Mouse (Mus musculus): ENCODE results near the gene Rasa4. TPM values are rescaled to one million over a fixed set of nuclear protein-coding genes. Genes with fewer than 3 reads are reported as not detected.
A peak's percentile ranks its signal among the peaks of the same experiment; 100 is the strongest.
"Not testable (repeated sequence)": the region's sequence is repeated elsewhere in the genome, so short reads cannot be mapped to it uniquely, and the experiment has no call there.

Gene Rasa4
- total and polyA plus RNA-seq, 2 experiments from 2014 or later, result 19.2 to 27.0 TPM

DNA sequence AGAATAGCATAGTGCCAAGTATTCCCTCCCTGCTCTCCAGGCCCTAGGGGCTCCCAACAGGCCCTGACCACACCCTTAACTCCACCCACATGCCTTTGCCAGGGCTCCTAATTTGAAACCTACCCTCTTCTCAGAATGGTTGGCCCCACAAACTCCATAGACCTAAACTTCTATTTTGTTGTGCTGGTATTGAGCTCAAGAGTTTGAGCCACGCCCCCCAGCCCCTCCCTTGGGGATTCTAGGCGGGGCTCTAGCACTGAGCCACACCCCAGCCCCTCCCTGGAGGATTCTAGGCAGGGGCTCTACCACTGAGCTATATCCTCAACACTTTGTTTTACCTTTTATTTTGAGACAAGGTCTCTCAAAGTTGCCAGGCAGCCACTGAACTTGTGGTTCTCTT lies 42.5 kb upstream of the Rasa4 start:
- 33% methylated on average over 2 of the region's 2 CpGs for WGBS
- no peak for TF ChIP-seq CTCF (IDR thresholded peaks at IDR 0.05; ENCODE audit: low read depth)
- ATAC-seq (no peak), DNase-seq (ENCODE audit: low spot score) (no peak)
- H3K36me3 ChIP-seq (ENCODE audit: insufficient read depth, low read length), result no peaks in the 10 kb centered on the region
- H3K4me1 ChIP-seq (ENCODE audit: insufficient read depth, low read length), result no peaks in the 10 kb centered on the region
- no peak overlapping the region for H3K4me2 ChIP-seq (ENCODE audit: low read depth, low read length)
- H3K27ac ChIP-seq, result no peak overlapping the region
- H3K9me3 ChIP-seq (ENCODE audit: low read length), result no peaks in the 10 kb centered on the region
- H3K27me3 ChIP-seq (ENCODE audit: insufficient read depth, low read length), result no peaks in the 10 kb centered on the region
- H3K9ac ChIP-seq (replicated peaks; ENCODE audit: low read length), result no peak overlapping the region
- H3K4me3 ChIP-seq (ENCODE audit: low read length), result no peak overlapping the region

DNA sequence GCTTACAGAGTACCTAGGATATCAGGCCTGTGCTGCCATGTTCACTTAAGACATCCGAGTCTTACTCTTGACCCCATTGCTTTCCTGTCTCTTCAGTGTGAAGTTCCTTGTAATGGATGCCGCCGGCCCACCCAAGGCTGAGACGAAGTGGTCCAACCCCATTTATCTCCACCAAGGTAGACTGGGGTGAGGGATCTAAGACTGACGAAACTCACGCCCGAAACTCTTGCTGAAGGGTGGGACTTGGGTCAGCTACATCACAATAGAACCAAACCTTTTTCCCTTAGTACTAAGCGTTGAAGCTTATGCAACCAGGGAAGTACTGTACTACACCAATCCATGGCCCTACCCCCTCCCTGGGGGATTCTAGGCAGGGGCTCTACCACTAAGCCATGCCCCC lies 42.0 kb upstream of the Rasa4 start:
- no peak for ATAC-seq
- no peak overlapping the region for H3K4me3 ChIP-seq (ENCODE audit: low read length)
- H3K27ac ChIP-seq, result no peak overlapping the region
- no peak overlapping the region for H3K4me2 ChIP-seq (ENCODE audit: low read depth, low read length)
- TF ChIP-seq CTCF (IDR thresholded peaks at IDR 0.05; ENCODE audit: low read depth), result no peak
- H3K27me3 ChIP-seq (ENCODE audit: insufficient read depth, low read length), result no peaks in the 10 kb centered on the region
- no peaks in the 10 kb centered on the region for H3K4me1 ChIP-seq (ENCODE audit: insufficient read depth, low read length)
- WGBS, result 94% methylated on average over 8 of the region's 8 CpGs
- no peak for DNase-seq (ENCODE audit: low spot score)
- H3K9me3 ChIP-seq (ENCODE audit: low read length), result no peaks in the 10 kb centered on the region
- no peak overlapping the region for H3K9ac ChIP-seq (replicated peaks; ENCODE audit: low read length)
- H3K36me3 ChIP-seq (ENCODE audit: insufficient read depth, low read length), result no peaks in the 10 kb centered on the region

DNA sequence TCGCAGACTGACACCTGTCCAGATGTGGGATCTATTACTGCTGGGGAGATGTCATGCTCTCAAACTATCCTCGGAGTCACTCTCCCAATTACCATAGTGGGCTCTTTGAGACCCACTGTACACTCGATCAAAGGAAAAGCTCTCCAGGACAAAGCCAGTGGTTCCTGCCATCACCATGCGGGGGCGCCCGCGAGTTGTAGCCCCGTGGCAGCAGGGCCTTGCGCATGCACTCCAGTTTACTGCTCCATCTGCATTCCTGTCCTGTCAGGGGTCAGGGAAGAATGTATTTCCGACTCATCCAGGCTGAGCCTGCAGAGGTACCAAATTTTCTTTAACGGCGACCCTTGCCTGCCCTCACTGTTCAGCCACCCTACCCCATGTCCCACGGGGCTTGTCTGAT lies 38.9 kb upstream of the Rasa4 start:
- Histone ChIP-seq H3K9me3 (ENCODE audit: low read length) (no peaks in the 10 kb centered on the region), H3K9ac (replicated peaks; ENCODE audit: low read length) (no peak overlapping the region), H3K4me3 (ENCODE audit: low read length) (no peak overlapping the region), H3K27ac (no peak overlapping the region), H3K27me3 (ENCODE audit: insufficient read depth, low read length) (no peaks in the 10 kb centered on the region), H3K4me1 (ENCODE audit: insufficient read depth, low read length) (no peaks in the 10 kb centered on the region), H3K36me3 (ENCODE audit: insufficient read depth, low read length) (no peaks in the 10 kb centered on the region), H3K4me2 (ENCODE audit: low read depth, low read length) (no peak overlapping the region)
- peak; percentile 32 for TF ChIP-seq CTCF (IDR thresholded peaks at IDR 0.05; ENCODE audit: low read depth)
- 76% methylated on average over 13 of the region's 13 CpGs for WGBS
- ATAC-seq (no peak), DNase-seq (ENCODE audit: low spot score) (no peak)

DNA sequence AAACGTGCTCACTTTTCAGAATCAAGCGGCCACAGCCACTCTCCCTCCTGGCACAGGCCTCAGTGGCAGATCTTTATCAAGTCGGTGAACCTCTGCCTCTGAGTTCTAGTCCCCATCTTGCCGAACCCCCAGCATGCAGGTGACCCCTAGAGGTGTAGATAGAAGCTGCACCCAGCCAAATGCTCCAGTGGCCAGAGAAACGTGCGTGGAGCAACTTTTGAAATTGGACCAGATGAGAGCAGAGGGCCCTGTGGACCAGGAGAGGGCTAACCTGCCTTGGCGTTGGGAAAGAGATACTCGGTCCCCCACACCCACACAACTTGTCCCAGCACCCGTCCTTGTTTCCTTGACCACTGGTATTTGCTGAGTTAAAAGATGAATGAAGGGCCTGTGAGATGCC lies 38.3 kb upstream of the Rasa4 start:
- no peak overlapping the region for H3K9ac ChIP-seq (replicated peaks; ENCODE audit: low read length)
- WGBS, result 42% methylated on average over 9 of the region's 9 CpGs
- peak; percentile 41 for TF ChIP-seq CTCF (IDR thresholded peaks at IDR 0.05; ENCODE audit: low read depth)
- ATAC-seq (no peak), DNase-seq (ENCODE audit: low spot score) (no peak)
- no peak overlapping the region for H3K4me3 ChIP-seq (ENCODE audit: low read length)
- H3K27ac ChIP-seq, result no peak overlapping the region
- H3K36me3 ChIP-seq (ENCODE audit: insufficient read depth, low read length), result no peaks in the 10 kb centered on the region
- H3K27me3 ChIP-seq (ENCODE audit: insufficient read depth, low read length), result no peaks in the 10 kb centered on the region
- H3K4me1 ChIP-seq (ENCODE audit: insufficient read depth, low read length), result no peaks in the 10 kb centered on the region
- H3K9me3 ChIP-seq (ENCODE audit: low read length), result no peaks in the 10 kb centered on the region
- H3K4me2 ChIP-seq (ENCODE audit: low read depth, low read length), result no peak overlapping the region

DNA sequence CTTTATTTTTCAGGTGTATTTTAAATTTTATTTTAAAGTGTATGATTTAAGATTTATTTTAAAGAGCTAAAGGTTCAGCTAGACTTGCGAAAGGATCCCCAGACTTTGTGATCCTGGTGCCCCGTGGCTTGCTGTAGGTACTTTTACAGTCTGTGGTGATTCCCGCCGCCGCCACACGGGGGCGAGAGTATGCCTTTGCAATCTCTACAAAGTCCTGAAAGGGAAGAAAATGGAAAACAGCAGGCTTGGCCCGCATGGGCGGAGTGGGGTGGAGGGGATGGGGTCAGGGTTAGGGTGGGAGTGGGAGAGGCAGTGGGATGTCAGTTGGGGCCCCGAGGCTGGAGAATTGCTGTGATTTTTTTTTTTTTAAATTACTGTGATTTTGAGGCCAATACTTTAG lies 37.7 kb upstream of the Rasa4 start:
- WGBS, result 3% methylated on average over 10 of the region's 10 CpGs
- no peaks in the 10 kb centered on the region for H3K27me3 ChIP-seq (ENCODE audit: insufficient read depth, low read length)
- H3K4me3 ChIP-seq (ENCODE audit: low read length), result no peak overlapping the region
- no peaks in the 10 kb centered on the region for H3K9me3 ChIP-seq (ENCODE audit: low read length)
- peak; percentile 88 for TF ChIP-seq CTCF (IDR thresholded peaks at IDR 0.05; ENCODE audit: low read depth)
- ATAC-seq (peak; percentile 49; the same call in 1 of the 2 replicates), DNase-seq (ENCODE audit: low spot score) (peak; percentile 90)
- H3K9ac ChIP-seq (replicated peaks; ENCODE audit: low read length), result no peak overlapping the region
- H3K4me1 ChIP-seq (ENCODE audit: insufficient read depth, low read length), result no peaks in the 10 kb centered on the region
- H3K4me2 ChIP-seq (ENCODE audit: low read depth, low read length), result no peak overlapping the region
- H3K27ac ChIP-seq, result no peak overlapping the region
- H3K36me3 ChIP-seq (ENCODE audit: insufficient read depth, low read length), result no peaks in the 10 kb centered on the region

DNA sequence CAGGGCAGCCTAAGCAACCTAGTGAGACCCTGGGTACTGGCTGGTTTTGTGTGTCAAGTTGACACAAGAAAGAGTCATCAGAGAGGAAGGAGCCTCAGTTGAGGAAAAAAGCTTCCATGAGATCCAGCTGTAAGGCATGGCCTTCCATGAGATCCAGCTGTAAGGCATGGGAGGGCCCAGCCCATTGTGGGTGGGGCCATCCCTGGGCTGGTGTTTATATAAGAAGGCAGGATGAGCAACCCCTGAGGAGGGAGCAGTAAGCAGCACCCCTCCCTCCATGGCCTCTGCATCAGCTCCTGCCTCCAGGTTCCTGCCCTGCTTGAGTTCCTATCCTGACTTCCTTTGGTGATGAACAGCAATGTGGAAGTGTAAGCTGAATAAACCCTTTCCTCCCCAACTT lies 35.2 kb upstream of the Rasa4 start:
- H3K4me2 ChIP-seq (ENCODE audit: low read depth, low read length); H3K9ac ChIP-seq (replicated peaks; ENCODE audit: low read length); H3K4me3 ChIP-seq (ENCODE audit: low read length); H3K4me1 ChIP-seq (ENCODE audit: insufficient read depth, low read length); H3K36me3 ChIP-seq (ENCODE audit: insufficient read depth, low read length); H3K27me3 ChIP-seq (ENCODE audit: insufficient read depth, low read length); H3K9me3 ChIP-seq (ENCODE audit: low read length); DNase-seq (ENCODE audit: low spot score); ATAC-seq; H3K27ac ChIP-seq: not testable (repeated sequence)

DNA sequence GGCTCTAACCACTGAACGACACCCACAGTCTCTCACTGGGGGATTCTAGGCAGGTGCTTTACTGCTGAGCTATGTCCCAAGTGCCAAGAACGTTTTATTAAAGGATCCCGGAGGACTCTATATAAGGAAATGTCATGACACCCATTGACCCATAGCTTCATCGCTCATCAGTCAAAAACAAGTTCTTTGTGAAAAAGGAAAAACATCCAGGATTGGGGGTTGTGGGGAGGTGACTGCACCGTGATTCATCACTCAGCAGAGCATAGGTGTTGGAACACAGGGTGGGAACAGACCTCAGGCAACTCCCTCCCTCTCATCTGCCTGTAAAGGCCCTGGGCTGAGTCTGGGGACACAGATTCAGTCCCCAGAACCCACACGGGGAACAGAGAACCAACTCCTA lies 33.8 kb upstream of the Rasa4 start:
- no peak for TF ChIP-seq CTCF (IDR thresholded peaks at IDR 0.05; ENCODE audit: low read depth)

More for the DNA sequence above, 33.8 kb upstream of the Rasa4 start:
- no peak overlapping the region for H3K4me2 ChIP-seq (ENCODE audit: low read depth, low read length)
- H3K27ac ChIP-seq, result no peak overlapping the region
- no peaks in the 10 kb centered on the region for H3K27me3 ChIP-seq (ENCODE audit: insufficient read depth, low read length)
- no peak overlapping the region for H3K9ac ChIP-seq (replicated peaks; ENCODE audit: low read length)
- peaks cover 9% of the 10 kb centered on the region; the same call in 1 of the 2 replicates for H3K4me1 ChIP-seq (ENCODE audit: insufficient read depth, low read length)
- H3K4me3 ChIP-seq (ENCODE audit: low read length), result no peak overlapping the region
- no peaks in the 10 kb centered on the region for H3K36me3 ChIP-seq (ENCODE audit: insufficient read depth, low read length)
- H3K9me3 ChIP-seq (ENCODE audit: low read length), result no peaks in the 10 kb centered on the region
- no peak for DNase-seq (ENCODE audit: low spot score)
- ATAC-seq, result no peak
- 58% methylated on average over 6 of the region's 6 CpGs for WGBS

All from hindbrain, postnatal 0 days (tissue).